Mouse (Mus musculus) embryonic facial prominence, embryonic 13.5 days (tissue): ENCODE data around the gene Olfr1410. TPM values are rescaled to one million over a fixed set of nuclear protein-coding genes. Genes with fewer than 3 reads are reported as not detected.
A peak's percentile ranks its signal among the peaks of the same experiment; 100 is the strongest.

ENCODE experiments used
- ATAC-seq: fragments of 200-750 bp; cut with Nextera tagmentation; 2 replicates; pipeline ENCODE4 v1.8.0; 2017; ENCODE audit warnings: low read depth; ENCODE audit not compliant: insufficient number of reproducible peaks, insufficient read depth, low FRiP score, low TSS enrichment
- H3K27ac ChIP-seq: fragments of 300-500 bp; sonication (generic); 2 replicates; pipeline ENCODE4 v1.5.1; 2015; ENCODE audit warnings: moderate library complexity, mild to moderate bottlenecking, inconsistent platforms
- H3K27me3 ChIP-seq: fragments of 300-500 bp; sonication (generic); 2 replicates; pipeline ENCODE4 v1.6.1; 2015; ENCODE audit warnings: mild to moderate bottlenecking, inconsistent platforms
- H3K36me3 ChIP-seq: fragments of 300-500 bp; sonication (generic); 2 replicates; pipeline ENCODE4 v1.6.1; 2015; ENCODE audit warnings: mild to moderate bottlenecking, inconsistent platforms
- H3K4me1 ChIP-seq: fragments of 300-500 bp; sonication (generic); 2 replicates; pipeline ENCODE4 v1.6.1; 2015; ENCODE audit warnings: inconsistent platforms
- H3K4me2 ChIP-seq: fragments of 300-500 bp; sonication (generic); 2 replicates; pipeline ENCODE4 v1.6.1; 2015; ENCODE audit warnings: moderate library complexity, mild to moderate bottlenecking, inconsistent platforms
- H3K4me3 ChIP-seq: fragments of 300-500 bp; sonication (generic); 2 replicates; pipeline ENCODE4 v1.5.1; 2015; ENCODE audit warnings: mild to moderate bottlenecking, inconsistent platforms
- H3K9ac ChIP-seq: fragments of 300-500 bp; sonication (generic); 2 replicates; pipeline ENCODE4 v1.6.1; 2015; ENCODE audit warnings: mild to moderate bottlenecking, inconsistent platforms
- H3K9me3 ChIP-seq: fragments of 300-500 bp; sonication (generic); 2 replicates; pipeline ENCODE4 v1.6.1; 2016; ENCODE audit warnings: inconsistent platforms
- WGBS: fragments of 180-500 bp; shearing (Covaris S2); methylation state at CpG from one replicate; pipeline ENCODE4 v1.1.7; 2015; ENCODE audit warnings: mixed read lengths; 5-methylcytosine and 5-hydroxymethylcytosine counted together
- polyA plus RNA-seq: library from polyadenylated mRNA; unstranded; fragments of >200 nt; fragmentation: Nextera tagmentation; extraction: Ambion mirVana; gene quantifications from 2 replicates; pipeline ENCODE4 v1.2.1, GENCODE M21; 2015

Gene Olfr1410
- polyA plus RNA-seq, 1 experiment from 2014 or later, result not detected

GRCm38 (mm10) chr1:92628227-92628626, 22.6 kb downstream of the Olfr1410 start:
- H3K27ac ChIP-seq, result no peak overlapping the region
- no peaks in the 10 kb centered on the region for H3K4me1 ChIP-seq
- H3K36me3 ChIP-seq, result no peaks in the 10 kb centered on the region
- no peak overlapping the region for H3K4me2 ChIP-seq
- no peak for ATAC-seq
- H3K4me3 ChIP-seq, result no peak overlapping the region
- H3K27me3 ChIP-seq, result no peaks in the 10 kb centered on the region
- H3K9ac ChIP-seq, result no peak overlapping the region
- H3K9me3 ChIP-seq, result no peaks in the 10 kb centered on the region
- 49% methylated on average over 4 of the region's 4 CpGs for WGBS

- ATAC-seq, result no peak
- WGBS, result 72% methylated on average over 5 of the region's 5 CpGs
- H3K9me3 ChIP-seq, result no peaks in the 10 kb centered on the region
- no peaks in the 10 kb centered on the region for H3K4me1 ChIP-seq
- no peak overlapping the region for H3K4me2 ChIP-seq
- peaks cover 15% of the 10 kb centered on the region for H3K36me3 ChIP-seq
- no peak overlapping the region for H3K4me3 ChIP-seq
- no peak overlapping the region for H3K27ac ChIP-seq
- H3K27me3 ChIP-seq, result no peaks in the 10 kb centered on the region
- no peak overlapping the region for H3K9ac ChIP-seq
Measured at GRCm38 (mm10) chr1:92632196-92632595, 26.6 kb downstream of the Olfr1410 start.

- WGBS, result 72% methylated on average over 6 of the region's 6 CpGs
- Histone ChIP-seq H3K4me2 (no peak overlapping the region), H3K9ac (no peak overlapping the region), H3K9me3 (no peaks in the 10 kb centered on the region), H3K4me3 (no peak overlapping the region), H3K27ac (no peak overlapping the region), H3K4me1 (no peaks in the 10 kb centered on the region), H3K36me3 (peaks cover 22% of the 10 kb centered on the region), H3K27me3 (no peaks in the 10 kb centered on the region)
- ATAC-seq, result no peak
Measured at GRCm38 (mm10) chr1:92632948-92633347, 27.4 kb downstream of the Olfr1410 start.

DNA sequence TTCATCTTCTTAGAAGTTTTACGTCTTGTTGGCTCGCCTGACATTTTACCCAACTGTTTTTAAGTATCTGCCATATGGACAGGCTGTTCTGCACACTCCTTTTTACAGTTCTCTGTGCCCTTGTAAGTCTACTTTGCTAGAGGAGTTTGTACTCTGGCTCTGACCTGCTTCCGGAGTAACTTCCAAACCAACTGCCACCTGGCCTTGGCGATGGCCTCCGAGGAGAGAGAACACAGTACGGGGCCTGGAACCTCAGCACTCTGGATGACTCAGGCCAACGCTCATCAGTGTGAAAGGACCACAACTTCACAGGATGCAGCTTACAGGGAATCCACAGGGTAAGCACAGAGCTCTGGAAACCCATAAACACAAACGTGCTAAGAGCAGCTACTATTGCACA, 28.1 kb downstream of the Olfr1410 start:
- ATAC-seq, result no peak
- H3K27me3 ChIP-seq, result no peaks in the 10 kb centered on the region
- 83% methylated on average over 8 of the region's 8 CpGs for WGBS
- H3K4me2 ChIP-seq, result no peak overlapping the region
- H3K9ac ChIP-seq, result no peak overlapping the region
- no peaks in the 10 kb centered on the region for H3K4me1 ChIP-seq
- H3K4me3 ChIP-seq, result no peak overlapping the region
- H3K9me3 ChIP-seq, result no peaks in the 10 kb centered on the region
- no peak overlapping the region for H3K27ac ChIP-seq
- peaks cover 30% of the 10 kb centered on the region for H3K36me3 ChIP-seq

DNA sequence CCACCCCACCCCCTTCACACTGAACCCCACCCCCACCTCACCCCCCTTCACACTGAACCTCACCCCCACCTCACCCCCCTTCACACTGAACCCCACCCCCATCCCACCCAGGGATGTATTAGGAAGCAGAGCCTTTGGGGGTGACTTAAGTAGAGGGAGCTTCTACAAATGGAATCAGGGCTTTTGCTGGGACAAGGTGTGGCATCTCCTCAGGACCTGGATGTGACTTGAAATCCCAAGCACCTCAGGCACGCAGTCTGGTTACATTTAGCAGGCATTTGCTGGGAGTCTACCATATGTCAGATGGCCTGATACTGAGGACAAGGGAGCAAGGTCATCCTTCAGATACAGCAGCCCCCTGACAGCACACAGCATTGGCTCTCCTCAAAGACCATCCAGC, 29.0 kb downstream of the Olfr1410 start:
- Histone ChIP-seq H3K27ac (peak overlapping the region; percentile 68; the same call in 1 of the 2 replicates), H3K36me3 (peaks cover 37% of the 10 kb centered on the region), H3K4me3 (no peak overlapping the region), H3K9me3 (no peaks in the 10 kb centered on the region), H3K4me2 (no peak overlapping the region), H3K4me1 (no peaks in the 10 kb centered on the region), H3K9ac (no peak overlapping the region), H3K27me3 (no peaks in the 10 kb centered on the region)
- no peak for ATAC-seq
- WGBS, result 55% methylated on average over 1 of the region's 1 CpGs

- H3K9ac ChIP-seq, result no peak overlapping the region
- H3K27me3 ChIP-seq, result no peaks in the 10 kb centered on the region
- no peak overlapping the region for H3K4me3 ChIP-seq
- peaks cover under 1% of the 10 kb centered on the region for H3K4me1 ChIP-seq
- H3K4me2 ChIP-seq, result no peak overlapping the region
- peak overlapping the region; percentile 68; the same call in 1 of the 2 replicates for H3K27ac ChIP-seq
- WGBS, result 57% methylated on average over 4 of the region's 4 CpGs
- H3K9me3 ChIP-seq, result no peaks in the 10 kb centered on the region
- H3K36me3 ChIP-seq, result peaks cover 42% of the 10 kb centered on the region
- ATAC-seq, result no peak; the same call in 1 of the 2 replicates
Measured at GRCm38 (mm10) chr1:92634976-92635599, 29.5 kb downstream of the Olfr1410 start.

DNA sequence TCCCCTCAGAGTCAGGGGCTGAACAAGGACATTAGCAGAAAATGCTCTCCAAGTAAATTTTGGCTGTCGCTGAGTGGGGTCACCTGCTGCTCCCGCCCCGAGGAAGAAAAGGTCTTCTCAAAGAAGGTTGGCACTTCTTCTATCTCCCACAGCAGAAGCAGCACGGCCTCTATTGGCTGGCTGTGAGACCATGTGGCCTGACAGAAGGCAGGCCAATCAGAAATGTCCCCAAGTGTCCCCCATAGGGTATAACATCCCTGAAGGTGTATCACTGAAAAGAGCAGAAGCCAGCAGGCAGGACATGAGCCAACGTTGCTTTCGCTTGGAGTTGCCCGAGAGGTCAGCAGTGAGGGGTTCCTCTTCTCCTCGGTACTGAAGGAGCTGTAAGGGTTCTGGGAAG, 30.4 kb downstream of the Olfr1410 start:
- Histone ChIP-seq H3K27me3 (no peaks in the 10 kb centered on the region), H3K9me3 (no peaks in the 10 kb centered on the region), H3K4me3 (no peak overlapping the region), H3K4me1 (peaks cover 10% of the 10 kb centered on the region), H3K4me2 (no peak overlapping the region), H3K36me3 (peaks cover 43% of the 10 kb centered on the region), H3K27ac (no peak overlapping the region), H3K9ac (no peak overlapping the region)
- 91% methylated on average over 8 of the region's 8 CpGs for WGBS
- no peak for ATAC-seq

- peaks cover 13% of the 10 kb centered on the region for H3K4me1 ChIP-seq
- 94% methylated on average over 11 of the region's 11 CpGs for whole genome bisulfite sequencing
- no peak overlapping the region for H3K4me2 ChIP-seq
- H3K9ac ChIP-seq, result no peak overlapping the region
- no peak overlapping the region for H3K27ac ChIP-seq
- no peak for ATAC-seq
- no peaks in the 10 kb centered on the region for H3K27me3 ChIP-seq
- H3K36me3 ChIP-seq, result peaks cover 43% of the 10 kb centered on the region
- no peaks in the 10 kb centered on the region for H3K9me3 ChIP-seq
- H3K4me3 ChIP-seq, result no peak overlapping the region
Measured at GRCm38 (mm10) chr1:92636676-92637075, 31.1 kb downstream of the Olfr1410 start.

GRCm38 (mm10) chr1:92637501-92638172, 32.1 kb downstream of the Olfr1410 start:
- Histone ChIP-seq H3K9me3 (no peaks in the 10 kb centered on the region), H3K4me3 (no peak overlapping the region), H3K4me2 (no peak overlapping the region), H3K9ac (no peak overlapping the region), H3K4me1 (peaks cover 19% of the 10 kb centered on the region), H3K27me3 (no peaks in the 10 kb centered on the region), H3K27ac (no peak overlapping the region), H3K36me3 (peaks cover 43% of the 10 kb centered on the region)
- ATAC-seq, result no peak
- 93% methylated on average over 15 of the region's 15 CpGs for WGBS

DNA sequence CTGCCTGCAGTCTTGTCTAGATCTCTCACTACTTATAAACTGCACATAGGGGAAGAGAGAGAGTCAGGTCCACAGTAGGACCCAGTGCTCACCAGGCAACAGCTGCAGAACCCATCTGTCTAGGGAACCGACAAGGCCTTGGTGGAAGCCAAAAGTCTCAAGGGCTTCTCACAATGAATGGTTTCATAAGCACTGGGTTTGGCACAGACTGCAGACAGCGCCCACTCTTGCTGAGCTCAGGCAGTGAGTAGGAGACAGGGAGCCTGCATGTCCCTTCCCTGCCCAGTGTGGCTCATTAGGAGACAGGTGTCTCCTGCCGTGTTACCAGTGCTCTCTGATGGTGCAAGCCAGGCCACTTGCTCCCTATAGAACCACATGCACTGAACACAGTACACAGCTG, 32.6 kb downstream of the Olfr1410 start:
- H3K36me3 ChIP-seq, result peaks cover 43% of the 10 kb centered on the region
- no peaks in the 10 kb centered on the region for H3K27me3 ChIP-seq
- WGBS, result 88% methylated on average over 3 of the region's 3 CpGs
- peaks cover 19% of the 10 kb centered on the region for H3K4me1 ChIP-seq
- no peak for ATAC-seq
- no peaks in the 10 kb centered on the region for H3K9me3 ChIP-seq
- H3K27ac ChIP-seq, result no peak overlapping the region
- no peak overlapping the region for H3K4me3 ChIP-seq
- no peak overlapping the region for H3K9ac ChIP-seq
- no peak overlapping the region for H3K4me2 ChIP-seq

DNA sequence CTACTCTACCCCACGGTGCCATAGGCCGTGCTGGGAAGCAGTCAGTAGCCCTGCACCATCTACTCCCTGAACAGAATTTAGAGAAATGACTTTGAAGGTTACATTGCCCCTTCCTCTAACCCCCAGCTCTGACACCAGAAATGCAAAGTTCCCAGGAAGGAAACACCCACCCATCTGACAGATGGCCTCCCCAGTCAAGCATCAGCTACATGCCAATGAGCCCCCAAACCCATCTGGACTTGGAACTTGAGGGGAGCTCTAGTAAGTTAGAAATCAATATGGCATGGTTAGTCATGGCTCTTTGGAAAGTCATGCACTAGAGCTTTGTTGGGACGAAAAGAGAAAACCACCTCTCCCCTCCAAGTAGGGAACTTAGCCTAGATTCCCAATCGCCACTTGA, 33.2 kb downstream of the Olfr1410 start:
- WGBS, result 92% methylated on average over 4 of the region's 4 CpGs

DNA sequence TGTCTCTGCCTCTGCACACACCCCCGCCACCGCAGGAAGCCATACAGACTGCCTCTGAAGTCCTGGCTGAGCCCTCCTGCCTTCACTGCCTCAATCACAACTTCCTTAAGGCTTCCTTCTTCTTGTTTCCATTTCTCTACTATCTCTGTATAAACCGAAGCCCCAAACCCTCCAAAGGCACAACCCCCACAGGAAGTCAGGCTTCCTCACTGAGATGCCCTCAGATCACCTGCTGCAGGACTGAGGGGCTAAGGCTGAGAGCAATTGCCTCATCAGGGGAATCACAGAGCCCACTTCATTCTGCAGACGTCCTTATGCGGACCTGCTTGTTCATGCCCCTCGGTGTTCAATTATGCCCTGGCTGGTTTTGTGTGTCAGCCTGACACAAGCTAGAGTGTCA, 34.8 kb downstream of the Olfr1410 start:
- Histone ChIP-seq H3K36me3 (peaks cover 43% of the 10 kb centered on the region), H3K9ac (peak overlapping the region; percentile 98; the same call in 1 of the 2 replicates), H3K27ac (no peak overlapping the region), H3K27me3 (no peaks in the 10 kb centered on the region), H3K4me2 (peak overlapping the region; percentile 98), H3K9me3 (no peaks in the 10 kb centered on the region), H3K4me1 (peaks cover 19% of the 10 kb centered on the region), H3K4me3 (peak overlapping the region; percentile 96)
- WGBS, result 83% methylated on average over 6 of the region's 6 CpGs
- ATAC-seq, result no peak

More for the DNA sequence above, 33.2 kb downstream of the Olfr1410 start:
- H3K9ac ChIP-seq, result 0 out of 2 replicates have a peak overlapping the region, but pooled peaks have one; percentile 21
- H3K4me1 ChIP-seq, result peaks cover 19% of the 10 kb centered on the region
- no peaks in the 10 kb centered on the region for H3K27me3 ChIP-seq
- ATAC-seq, result no peak
- no peak overlapping the region for H3K4me2 ChIP-seq
- H3K36me3 ChIP-seq, result peaks cover 43% of the 10 kb centered on the region
- no peak overlapping the region for H3K27ac ChIP-seq
- H3K4me3 ChIP-seq, result no peak overlapping the region
- no peaks in the 10 kb centered on the region for H3K9me3 ChIP-seq
